Mouse (Mus musculus) megakaryocyte-erythroid progenitor cell, adult 5-6 weeks (primary cell): Measurements from ENCODE around the gene Slc10a1. TPM values are rescaled to one million over a fixed set of nuclear protein-coding genes. Genes with fewer than 3 reads are reported as not detected.

Source experiments
- ATAC-seq: replicated peaks from 2 replicates; pipeline ENCODE4 v1.8.0; 2016; ENCODE audit warnings: mild to moderate bottlenecking, inconsistent platforms; ENCODE audit not compliant: severe bottlenecking, poor library complexity, low FRiP score, low TSS enrichment
- total RNA-seq, 2 experiments: library from RNA; stranded (forward) in 1 of 2; stranded (reverse) in 1 of 2; fragments of 200-1000, 215-1000 nt in 1 of 2; fragments of >200 nt in 1 of 2; fragmentation: Nextera tagmentation in 1 of 2; gene quantifications; 2 replicates each; pipeline ENCODE4 v1.2.3; 2014 to 2017

Slc10a1 gene
- total RNA-seq (2014; fragmentation: Nextera tagmentation) (not detected in 2 replicates), total RNA-seq (2017) (1.8 TPM in 1 of 2 replicates, not detected in the other)

DNA sequence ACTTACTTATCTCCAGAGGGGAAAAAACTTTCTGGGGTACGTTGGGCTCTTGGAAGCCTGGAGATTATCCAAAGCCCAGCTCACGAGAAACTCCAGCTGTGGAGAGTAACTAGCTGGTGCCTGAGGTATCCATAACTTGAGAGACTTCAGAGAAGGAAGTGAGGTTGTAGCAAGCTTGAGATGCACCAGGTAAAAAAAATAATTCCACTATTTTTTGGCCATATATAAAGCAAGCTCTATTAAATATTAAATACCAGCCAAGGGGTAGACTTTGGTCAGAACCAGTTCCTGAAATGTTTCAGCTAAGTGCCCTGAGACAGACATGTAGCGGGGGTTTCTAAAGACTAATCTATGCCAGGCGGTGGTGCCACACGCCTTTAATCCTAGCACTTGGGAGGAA lies at the start of gene Slc10a1:
TSS of gene Slc10a1 (minus strand) at position 101 of the 400 bp plus-strand sequence.
- no peak for ATAC-seq

DNA sequence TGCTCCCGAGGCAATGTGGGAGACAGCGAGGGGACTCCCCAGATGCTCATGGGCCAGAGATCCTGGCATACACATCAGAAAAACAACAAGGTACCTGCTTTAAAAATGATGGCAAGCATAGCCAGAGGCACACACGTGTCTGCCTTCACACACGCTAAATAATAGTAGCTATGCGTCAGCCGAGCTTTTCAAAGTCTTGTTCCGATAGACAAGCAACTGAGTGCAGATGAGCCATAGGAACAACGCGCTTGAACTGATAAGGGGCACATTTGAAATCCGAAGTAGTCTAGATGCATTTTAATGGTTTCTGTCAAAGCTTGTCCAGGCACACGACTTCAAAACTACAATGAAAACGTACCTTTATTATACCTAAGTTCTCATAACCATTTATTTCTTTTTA lies 49.1 kb upstream of the Slc10a1 start:
- ATAC-seq, result no peak

DNA sequence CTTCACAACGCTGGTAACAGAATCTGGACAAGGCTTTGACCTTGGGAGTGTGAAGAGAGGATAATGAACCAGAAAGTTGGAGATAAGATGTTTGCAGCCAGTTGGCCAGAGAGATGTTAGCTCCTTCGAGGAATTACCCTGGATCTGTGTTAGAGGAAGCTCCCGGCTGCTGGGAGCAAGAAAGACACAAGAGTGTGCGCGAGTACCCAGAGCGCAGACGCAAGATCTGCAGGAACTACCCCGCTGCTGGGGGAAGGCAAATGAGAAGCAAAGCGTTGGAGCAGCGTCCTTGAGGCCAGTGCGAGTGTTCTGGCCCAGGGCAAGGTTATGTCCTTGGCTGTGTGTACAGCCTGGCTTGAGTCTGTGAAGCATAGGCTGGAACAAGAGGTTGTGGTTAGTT lies 45.0 kb upstream of the Slc10a1 start:
- ATAC-seq, result no peak

DNA sequence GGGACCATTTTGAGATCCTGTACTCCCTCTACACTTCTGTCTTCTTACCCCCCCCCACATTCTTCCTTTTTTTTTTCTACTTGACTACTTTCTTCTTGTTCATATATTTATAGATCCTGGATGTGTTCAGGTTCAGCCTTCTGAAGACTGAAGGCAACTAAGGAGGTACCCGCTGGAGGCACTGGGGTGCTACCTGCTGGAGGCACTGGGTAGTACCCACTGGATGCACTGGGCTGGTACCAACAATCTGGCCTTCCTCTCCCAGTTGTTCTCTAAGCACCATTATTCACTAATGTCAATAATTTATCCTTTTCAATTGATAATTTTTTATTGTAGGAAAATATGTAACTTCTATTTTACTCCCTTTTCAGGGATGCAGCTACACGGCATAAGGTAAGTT lies 43.5 kb upstream of the Slc10a1 start:
- no peak for ATAC-seq

DNA sequence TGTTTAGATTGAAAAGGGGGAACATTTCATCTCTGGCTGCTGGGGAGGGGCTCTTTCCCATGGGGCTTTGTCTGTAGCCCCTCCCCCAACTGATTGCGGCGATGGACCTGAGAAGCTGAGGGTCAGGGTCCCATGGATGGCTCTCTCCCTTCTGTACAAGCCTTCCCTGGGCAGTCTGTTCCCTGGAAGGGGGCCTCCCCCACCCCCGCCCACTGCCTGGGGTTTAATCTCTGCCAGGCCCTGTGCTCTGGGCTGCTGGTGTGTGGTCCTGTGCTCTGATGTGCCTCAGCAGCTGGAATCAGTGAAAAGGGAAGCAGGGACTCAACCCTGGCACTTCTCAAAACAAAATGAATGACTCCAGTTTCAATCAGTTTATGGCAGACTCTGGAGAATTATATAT lies 41.3 kb upstream of the Slc10a1 start:
- ATAC-seq, result no peak

DNA sequence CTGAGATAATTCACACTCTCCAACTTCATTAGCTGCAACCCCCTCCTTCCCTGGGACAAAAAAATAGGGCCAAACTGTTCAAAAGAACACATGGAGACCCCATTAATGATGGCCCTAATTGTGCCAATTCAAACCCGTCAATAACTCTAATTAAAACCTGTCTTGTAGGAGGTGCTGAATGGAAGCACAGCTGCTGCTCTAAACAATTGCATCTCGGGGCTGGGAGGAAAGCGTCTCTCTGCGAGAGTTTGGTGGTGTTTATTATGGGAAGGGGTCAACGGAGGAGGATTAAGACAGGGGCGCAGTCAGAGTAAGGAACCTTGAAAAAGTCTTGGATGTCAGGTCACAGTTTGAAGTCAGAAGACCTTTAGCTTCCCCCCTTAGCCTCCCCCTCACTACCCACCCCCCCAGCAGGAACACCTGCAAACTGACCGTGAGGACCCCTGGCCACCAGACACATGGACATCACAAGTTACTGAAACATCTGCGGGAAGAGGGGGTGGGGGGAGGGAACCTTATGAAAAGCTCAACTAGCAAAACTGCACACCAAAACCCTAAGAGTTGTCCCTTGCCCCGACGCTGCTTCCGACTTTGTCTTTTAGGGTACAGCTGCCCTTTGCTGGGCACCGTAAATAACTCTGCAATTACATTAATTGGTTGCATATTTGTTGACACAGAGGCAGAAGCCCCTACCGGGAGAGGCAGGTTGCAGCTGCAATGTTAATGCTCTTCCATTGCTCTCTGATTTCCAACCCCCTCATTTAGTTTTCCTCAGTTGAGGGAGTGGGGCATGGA lies 34.5 kb upstream of the Slc10a1 start:
- no peak for ATAC-seq

DNA sequence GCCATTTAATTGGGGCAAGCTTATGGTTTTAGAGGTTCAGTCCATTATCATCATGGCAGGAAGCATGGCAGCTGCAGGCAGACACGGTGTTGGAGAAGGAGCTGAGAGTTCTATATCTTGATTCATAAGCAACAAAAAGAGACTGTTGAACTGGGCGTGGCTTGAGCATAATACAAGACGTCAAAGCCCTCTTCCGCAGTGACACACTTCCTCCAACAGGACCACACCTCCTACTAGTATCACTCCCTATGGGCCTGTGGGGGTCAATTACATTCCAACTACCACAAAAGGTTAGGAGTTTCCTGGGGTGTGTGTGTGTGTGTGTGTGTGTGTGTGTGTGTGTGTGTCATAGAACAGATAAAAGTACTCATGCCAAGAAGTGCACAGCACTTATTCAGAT lies 32.4 kb upstream of the Slc10a1 start:
- ATAC-seq, result no peak

DNA sequence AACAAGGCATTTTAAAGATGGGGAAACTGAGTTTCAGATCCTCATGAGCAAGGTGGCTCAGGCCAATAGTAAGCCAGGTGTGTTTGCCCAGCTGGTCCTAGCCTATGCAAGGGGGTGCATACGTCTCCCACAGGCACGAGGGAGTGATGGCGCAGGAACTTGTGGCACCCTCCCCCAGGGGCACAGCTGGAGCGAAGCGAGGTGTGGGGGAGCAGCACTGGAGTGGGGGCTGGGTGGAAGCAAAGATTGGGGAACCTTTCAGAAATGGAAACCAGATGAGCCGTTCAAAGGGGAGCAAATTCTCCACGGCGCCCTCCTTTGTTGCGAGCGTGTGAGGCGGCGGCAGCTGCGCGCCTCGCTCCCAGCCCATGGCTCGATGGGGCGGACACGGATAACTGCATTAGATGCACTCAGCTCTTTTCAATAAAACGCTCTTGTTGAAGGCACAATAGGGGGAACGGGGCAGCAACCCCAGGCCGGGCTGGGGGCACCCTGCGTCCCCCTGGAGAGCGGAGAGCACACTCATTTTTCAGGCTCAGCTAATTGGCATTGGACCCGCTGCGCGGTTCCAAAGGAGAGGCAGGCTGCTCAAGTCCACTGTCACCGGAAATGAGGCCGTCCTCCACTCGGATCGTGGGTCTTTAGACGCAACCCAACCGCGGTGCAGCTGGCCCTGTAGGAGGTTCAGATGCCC lies 30.2 kb upstream of the Slc10a1 start:
- no peak for ATAC-seq

DNA sequence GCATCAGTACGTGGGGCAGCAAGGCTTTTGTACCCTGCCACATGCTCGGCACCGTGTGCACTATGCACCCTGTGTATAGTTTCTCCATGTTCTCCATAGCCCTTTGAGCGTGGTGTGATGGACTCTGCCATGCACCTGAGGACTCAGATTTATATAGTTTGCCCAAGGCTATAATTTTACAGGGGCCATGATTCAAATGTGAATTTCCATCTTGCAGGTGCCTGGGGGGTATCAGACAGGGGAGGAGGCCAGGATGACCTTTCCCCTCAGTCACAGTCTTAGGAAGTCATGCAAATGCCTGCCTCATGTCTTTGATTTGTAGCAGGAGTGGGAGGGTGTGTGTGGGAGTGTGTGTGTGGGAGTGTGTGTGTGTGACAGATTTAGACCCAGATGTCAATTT lies 29.1 kb upstream of the Slc10a1 start:
- no peak for ATAC-seq

DNA sequence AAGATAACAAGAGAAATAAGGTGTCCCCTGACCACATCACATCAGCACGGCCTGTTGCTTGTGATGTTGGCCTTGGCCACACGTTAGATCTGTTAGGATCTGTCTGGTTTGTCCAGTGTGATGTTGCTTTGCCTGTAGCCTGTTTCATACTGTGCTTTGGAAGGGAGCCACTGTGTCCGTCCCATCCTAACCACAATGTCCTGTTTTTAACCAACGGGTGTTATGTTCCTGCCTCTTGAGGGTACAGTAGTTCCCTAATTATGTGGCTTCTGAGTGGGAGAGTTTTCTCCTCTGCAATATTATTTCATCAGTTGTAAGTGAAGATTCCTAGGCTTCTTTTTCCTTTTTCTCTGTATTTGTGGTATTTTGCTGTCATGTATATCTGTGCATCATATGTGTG lies 26.8 kb upstream of the Slc10a1 start:
- no peak for ATAC-seq

DNA sequence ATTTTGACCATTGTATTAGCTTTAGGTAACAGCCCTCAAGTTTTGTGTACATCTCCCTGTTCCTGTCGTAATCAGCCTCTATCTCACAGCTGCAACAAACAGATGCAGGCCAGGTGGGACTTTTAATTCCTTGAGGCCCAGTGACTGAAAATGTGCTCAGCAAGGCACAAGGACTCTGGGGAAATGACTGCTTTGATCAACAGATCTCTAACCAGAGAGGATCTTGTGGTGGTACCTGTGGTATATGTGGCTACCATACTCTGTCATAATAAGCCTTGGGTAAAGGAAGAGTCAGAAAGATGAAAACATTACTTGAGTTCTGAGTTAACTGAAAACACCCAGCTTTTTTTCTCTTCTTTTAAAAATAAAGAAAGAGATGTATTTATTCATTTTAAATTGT lies 25.3 kb upstream of the Slc10a1 start:
- no peak for ATAC-seq

DNA sequence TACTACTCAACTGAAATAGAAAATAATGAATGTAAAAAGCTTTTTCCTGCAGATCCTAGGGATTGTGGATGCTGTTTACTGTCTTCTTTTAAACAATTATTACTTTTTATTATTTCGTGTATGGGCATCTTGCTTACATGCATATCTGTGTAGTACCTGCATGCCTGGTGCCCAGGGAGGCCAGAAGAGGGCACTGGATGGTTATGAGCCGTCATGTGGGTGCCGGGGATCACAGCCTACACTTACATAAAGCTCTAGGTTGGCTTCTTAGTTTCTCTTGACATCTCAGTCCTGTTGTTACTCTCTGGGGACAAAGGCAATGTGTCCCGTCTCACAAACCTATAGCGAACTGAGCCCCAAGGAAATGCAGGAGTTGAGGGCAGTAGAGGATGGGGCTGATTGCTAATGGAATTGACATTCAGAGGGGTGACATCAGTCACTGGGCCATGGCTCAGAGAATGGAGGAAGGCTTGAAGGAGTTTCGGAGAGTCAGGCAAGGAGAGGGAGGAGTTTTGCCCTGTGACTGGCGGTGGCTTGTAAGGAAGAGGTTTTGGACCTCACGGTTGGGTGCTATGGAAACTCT lies 24.1 kb upstream of the Slc10a1 start:
- no peak for ATAC-seq

DNA sequence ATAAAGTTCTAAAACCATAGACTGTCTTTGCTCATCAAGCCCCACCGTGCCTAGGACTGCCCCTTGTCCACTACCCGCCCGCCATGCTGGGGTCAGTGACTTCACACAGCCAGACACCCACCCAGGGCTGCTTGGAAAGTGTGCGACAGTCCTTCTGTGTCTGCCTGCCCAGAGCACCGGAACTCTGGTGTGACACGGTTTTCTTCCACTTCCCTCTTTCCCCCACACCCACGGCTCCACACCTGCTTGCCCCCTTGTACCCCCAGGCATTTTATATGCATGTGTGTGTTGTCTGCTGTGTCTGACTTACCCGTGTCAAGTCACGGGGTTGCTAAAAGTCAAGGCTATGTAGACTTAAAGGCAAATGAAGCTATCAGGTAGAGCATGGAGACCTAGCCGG lies 23.3 kb upstream of the Slc10a1 start:
- ATAC-seq, result no peak

DNA sequence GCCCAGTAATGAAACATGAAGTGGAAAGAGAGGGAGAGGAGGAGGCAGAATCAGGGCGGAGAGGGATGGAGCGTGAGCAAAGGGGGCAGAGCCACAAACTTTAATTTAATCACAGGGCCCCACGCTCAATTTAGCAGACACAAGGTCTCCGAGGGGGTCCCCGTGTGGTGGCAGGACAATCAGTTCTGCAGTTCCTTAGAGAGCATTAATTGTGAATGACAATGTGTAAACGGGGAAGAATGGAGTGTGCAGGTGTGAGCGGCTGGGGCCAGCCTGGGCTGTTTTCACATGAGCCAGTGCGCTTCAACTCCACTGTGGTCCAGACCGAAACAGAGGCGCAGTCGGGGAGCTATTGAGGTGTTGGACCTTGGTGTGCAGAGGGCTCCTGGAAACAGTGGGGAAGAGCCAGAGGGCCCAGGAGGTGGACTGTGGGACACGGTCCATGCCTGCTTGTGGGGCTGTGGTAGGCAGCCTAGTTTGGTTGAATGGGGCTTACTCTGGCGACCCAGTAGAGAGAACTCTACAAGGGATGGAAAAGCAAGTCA lies 22.5 kb upstream of the Slc10a1 start:
- ATAC-seq, result no peak

DNA sequence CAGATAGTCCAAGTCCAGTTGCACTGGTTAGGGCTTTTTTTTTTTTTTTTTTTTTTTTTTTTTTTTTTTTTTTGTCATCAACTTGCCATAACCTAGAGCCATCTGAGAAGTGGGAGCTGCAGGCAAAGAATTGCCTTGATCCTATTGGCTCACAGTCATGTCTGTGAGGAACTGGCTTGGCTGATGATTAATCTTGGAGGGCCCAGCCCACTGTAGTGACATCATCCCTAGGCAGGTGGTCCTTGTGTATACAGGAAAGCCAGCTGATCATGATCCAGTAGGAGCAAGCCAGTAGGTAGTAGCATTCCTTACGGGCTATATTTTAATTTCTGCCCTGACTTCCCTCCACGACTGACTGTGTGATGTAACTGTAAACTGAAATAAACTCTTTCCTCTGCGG lies 19.8 kb upstream of the Slc10a1 start:
- ATAC-seq, result no peak

DNA sequence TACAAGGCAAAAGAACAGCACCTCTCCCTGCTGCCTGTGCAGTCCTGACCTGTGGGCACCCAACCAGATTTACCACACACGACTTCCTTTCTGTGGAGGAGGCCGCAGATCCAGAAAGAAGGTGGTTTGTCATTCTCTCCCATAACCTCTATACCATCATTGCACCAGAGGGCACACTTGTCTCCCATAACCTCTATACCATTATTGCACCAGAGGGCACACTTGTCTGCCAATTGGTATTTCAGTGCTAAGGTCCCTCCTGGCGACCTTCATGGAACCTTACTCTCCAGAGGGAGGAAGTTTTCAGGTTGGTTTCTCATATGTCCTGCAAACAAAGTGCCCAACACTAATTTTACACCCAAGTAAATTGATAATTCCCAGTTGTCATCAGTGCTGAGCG lies 18.1 kb upstream of the Slc10a1 start:
- ATAC-seq, result no peak

DNA sequence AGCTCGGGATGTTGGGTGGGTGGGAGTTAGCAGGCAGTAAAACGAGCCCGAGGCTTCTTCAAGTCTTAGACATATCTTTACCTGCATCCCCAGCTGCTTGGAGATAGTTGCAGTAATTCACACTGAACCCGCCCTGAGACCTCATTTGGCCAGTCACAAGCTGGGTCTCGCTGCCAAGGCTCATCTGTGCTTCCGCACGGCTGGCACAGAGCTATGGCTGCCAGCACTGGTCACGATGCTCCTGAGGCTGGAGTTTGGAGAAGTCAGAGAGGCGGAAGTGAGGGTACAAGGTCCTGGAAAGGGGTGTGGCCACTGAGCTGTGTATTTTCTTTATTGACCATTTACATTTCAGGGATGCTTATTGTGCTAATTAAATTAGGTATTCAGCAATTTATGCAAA lies 15.2 kb upstream of the Slc10a1 start:
- no peak for ATAC-seq

DNA sequence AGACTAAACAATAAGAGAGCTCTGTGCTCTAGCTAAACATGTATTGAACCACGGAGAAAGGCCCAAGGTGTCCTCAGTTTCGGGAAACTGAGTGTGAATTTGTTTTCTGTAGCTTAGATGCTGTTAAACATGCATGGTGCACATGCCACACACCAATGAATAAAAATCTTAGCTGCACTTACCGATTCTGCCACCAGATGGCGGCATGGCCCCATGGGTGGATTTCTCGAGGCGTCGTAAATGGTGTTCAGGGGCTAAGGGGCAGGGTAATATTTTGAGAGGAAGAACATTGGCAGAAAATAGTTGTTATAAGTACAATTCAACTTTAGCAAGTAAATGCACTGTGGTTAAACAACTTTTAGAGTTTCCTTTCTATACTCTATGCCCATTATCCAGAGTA lies 13.8 kb upstream of the Slc10a1 start:
- peak; percentile 68 for ATAC-seq

DNA sequence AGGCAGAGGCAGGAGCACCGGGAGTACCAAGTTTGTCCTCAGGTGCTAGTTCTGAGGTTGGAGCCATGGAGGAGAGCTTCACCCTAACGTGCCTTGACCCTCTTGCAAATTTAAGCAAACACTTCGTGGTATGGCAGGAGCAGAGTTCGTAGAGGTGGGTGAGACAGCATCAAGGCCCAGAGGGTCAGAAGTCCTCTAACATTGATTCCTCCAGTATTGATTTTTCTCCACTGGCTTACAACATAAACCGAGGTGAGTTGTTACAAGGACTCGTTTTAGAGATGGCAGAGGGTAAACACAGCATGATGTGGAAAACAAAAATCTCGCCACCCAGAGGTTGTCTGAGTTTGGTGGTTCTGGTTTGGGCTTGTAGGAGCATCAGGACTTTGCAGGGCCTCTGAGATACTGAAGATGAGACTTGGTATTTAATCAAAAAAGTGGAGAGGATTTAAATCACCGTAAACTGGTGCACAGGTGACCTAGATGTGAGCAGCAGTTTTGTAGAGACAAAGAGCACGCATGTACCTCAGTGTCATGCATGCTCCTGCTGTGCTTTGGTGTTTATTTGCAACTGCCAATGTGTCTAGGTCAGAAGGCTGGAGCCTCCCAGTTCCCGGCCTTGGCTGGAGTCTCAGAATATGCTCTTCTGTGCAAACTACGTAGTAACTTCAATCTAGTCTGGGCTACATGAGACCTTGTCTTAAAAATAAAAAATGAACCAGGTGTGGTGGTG lies 7.6 kb upstream of the Slc10a1 start:
- ATAC-seq, result no peak

DNA sequence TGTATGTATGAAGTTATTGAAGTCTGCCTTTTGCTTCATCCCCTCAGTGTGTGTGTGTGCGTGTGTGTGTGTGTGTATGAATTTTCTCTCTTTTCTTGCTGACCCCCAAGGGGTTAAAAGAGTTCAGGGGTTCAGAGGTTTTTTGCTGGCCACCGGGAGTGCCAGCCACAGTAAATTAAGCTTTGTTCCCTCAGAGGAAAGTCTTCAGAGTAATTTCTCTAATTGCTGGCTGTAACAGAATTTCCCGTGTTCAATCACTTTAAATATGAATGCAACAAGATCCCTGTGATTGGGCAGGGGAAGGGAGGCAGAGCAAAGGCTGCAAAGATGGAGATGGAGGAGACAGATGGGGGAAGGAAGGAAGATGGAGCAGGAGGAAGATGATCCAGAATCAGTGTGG lies 3.3 kb upstream of the Slc10a1 start:
- no peak for ATAC-seq
